Mouse (Mus musculus) macrophage (primary cell): Measurements from ENCODE around the gene Tbx6. TPM values are rescaled to one million over a fixed set of nuclear protein-coding genes. Genes with fewer than 3 reads are reported as not detected.
"Not testable (repeated sequence)": the region's sequence is repeated elsewhere in the genome, so short reads cannot be mapped to it uniquely, and the experiment has no call there.

Experiments used
- H3K27ac ChIP-seq: fragments of 350-480 bp; formaldehyde crosslinking; 2 replicates; pipeline ENCODE4 v1.9.0; 2021
- H3K36me3 ChIP-seq: fragments of 350-480 bp; formaldehyde crosslinking; 2 replicates; pipeline ENCODE4 v1.9.0; 2021; ENCODE audit errors: inconsistent target
- H3K4me3 ChIP-seq: fragments of 350-480 bp; formaldehyde crosslinking; 2 replicates; pipeline ENCODE4 v1.9.0; 2021; ENCODE audit errors: inconsistent target
- H3K79me2 ChIP-seq: fragments of 350-480 bp; formaldehyde crosslinking; 2 replicates; pipeline ENCODE4 v1.9.0; 2021; ENCODE audit errors: inconsistent target
- WGBS: methylation state at CpG from one replicate; pipeline ENCODE4 v1.1.7; 2026; ENCODE audit warnings: inconsistent platforms; ENCODE audit not compliant: missing documents; 5-methylcytosine and 5-hydroxymethylcytosine counted together
- polyA plus RNA-seq: library from polyadenylated mRNA; stranded (reverse); fragments of 250-400 nt; gene quantifications from 3 replicates; pipeline ENCODE4 v1.2.4, GENCODE M21; 2018; ENCODE audit warnings: inconsistent platforms

Tbx6 gene
- polyA plus RNA-seq, 1 experiment from 2014 or later, result 0.19 TPM

DNA sequence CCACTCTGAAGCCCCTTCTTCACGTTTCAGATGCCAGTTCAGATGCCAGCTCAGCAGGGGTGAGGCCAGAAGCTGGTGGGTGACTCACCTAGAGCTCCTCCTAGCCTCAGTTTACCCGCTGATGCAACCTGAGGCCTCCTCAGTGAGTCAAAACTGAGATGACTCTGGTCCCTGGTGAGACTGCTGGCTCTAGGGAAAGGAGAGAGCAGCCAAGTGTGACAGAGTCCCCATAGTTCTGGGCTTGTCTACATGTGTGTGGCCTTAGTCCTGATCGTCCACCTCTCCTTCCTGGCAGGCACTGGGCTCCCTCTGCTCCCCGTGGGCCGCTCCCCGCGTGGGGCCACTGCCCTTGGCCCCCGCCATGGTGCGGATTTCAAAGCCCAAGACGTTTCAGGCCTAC, 3.8 kb upstream of the Tbx6 start:
- peak overlapping the region; percentile 43 for H3K27ac ChIP-seq
- H3K36me3 ChIP-seq, result 0 out of 2 replicates have a peak, but pooled peaks cover 10% of the 10 kb centered on the region
- H3K4me3 ChIP-seq, result peak overlapping the region; percentile 56
- WGBS, result 59% methylated on average over 10 of the region's 10 CpGs
- H3K79me2 ChIP-seq, result peaks cover 10% of the 10 kb centered on the region; the same call in 1 of the 2 replicates

DNA sequence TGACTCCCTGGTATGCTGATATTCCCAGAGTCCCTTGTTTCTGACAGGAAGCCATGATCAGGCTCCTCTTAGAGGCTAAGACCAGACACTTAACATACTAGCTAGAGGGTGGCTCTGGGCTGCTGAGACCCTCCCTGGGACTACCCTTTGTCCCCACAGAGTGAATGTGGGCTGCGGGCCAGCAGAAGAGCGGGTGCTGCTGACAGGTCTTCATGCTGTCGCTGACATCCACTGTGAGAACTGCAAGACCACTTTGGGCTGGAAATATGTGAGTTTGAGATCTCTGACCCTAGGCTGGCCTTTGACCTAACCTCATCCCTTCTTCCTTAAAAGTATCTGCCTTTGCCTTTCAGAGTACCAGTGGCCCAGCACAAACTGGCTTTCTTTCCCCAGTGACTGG, 3.1 kb upstream of the Tbx6 start:
- peaks cover 10% of the 10 kb centered on the region; the same call in 1 of the 2 replicates for H3K79me2 ChIP-seq
- 0 out of 2 replicates have a peak, but pooled peaks cover 10% of the 10 kb centered on the region for H3K36me3 ChIP-seq
- no peak overlapping the region for H3K27ac ChIP-seq
- WGBS, result 97% methylated on average over 3 of the region's 3 CpGs
- no peak overlapping the region for H3K4me3 ChIP-seq

DNA sequence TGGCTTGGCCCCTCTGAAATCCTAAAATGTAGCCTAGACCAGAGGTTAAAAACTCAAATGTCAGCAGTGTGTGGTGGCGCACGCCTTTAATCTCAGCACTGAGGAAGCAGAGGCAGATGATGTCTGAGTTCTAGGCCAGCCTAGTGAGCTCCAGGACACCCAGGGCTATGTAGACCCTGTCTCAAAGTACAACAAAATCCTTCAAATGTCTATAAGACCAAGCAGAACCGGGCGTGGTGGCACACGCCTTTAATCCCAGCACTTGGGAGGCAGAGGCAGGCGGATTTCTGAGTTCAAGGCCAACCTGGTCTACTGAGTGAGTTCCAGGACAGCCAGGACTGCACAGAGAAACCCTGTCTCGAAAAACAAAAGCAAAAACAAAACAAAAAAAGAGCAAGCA, 2.2 kb upstream of the Tbx6 start:
- not testable (repeated sequence) for H3K79me2 ChIP-seq, H3K27ac ChIP-seq, H3K36me3 ChIP-seq, H3K4me3 ChIP-seq
- 95% methylated on average over 7 of the region's 7 CpGs for WGBS

DNA sequence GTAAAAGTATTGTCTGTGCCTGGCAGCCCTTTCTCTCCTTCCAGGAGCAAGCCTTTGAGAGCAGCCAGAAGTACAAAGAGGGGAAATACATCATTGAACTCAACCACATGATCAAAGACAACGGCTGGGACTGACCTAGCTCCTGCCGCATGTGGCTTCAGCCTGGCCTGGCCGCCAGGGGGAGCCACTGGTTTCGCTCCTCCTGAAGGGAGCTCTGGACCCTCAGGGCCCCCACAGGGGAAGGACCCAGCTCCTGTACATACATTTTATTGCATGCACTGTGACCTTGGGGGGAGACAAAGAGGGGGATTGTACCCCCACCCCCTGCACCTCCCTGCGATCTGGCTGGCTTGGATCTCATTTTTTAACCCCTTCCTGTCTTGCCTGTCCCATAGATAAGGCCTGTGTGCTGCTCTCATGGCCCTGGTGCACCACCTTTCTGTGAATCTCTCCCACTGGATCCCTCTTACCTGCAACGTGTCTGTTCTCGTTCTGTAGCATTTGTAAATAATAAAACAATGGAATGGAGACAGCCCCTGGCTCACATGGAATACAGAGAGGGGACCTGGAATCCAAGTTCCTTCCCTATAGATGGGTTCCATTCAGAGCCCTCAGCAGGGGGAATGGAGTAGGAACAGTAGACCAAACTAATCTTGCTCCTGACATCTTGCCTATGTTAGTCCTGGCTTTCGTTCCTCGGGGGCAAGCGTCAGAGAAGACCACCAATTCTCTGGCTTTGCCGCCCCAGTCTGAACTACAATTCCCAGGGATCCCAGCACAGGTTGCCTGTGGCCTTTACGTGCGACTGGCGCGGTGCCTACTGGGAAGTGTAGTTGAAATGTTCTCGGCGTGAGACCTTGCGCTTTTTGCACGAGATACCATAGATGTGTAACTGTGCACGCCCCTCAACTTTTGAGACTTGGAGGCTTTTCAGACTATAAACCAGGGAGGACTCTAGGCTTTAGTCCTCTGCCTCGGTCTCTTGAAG, 1.0 kb upstream of the Tbx6 start:
- H3K27ac ChIP-seq, result peak overlapping the region; percentile 1; the same call in 1 of the 2 replicates

DNA sequence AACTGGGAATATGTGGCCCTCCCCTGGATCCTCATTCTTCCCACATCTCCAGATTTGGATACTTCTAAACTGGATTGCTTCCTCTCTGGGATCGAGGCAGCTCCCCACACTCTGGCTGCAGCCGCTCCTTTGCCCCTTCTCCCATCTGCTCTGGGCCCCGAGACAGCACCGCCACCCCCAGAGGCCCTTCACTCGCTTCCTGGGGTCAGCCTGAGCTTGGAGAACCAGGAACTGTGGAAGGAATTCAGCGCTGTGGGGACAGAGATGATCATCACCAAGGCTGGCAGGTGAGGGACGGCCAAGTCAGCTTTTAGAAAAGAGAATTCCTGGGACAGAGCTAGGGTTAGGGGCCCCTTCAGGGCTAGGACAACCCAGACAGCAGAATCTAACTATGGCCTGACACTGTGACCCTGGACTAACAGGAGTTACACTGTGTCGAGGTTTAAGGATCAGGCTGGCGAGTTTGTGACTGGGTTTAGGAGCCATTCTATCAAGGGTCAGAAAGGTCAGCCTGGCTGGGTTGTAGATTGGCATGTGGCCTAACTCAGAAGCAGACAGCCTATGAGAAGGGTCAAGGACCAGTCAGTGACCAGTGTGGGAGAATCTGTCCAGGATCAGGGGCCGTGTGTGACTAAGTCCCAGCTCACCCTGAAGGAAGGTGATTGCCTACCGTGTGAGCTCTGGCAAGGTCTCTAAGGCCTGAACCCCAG, 533 bp downstream of the Tbx6 start:
- Histone ChIP-seq H3K4me3 (no peak overlapping the region), H3K27ac (no peak overlapping the region), H3K79me2 (peaks cover 10% of the 10 kb centered on the region; the same call in 1 of the 2 replicates), H3K36me3 (peaks cover 35% of the 10 kb centered on the region)
- 88% methylated on average over 11 of the region's 11 CpGs for WGBS

More for the DNA sequence above, 1.0 kb upstream of the Tbx6 start:
- WGBS, result 6% methylated on average over 21 of the region's 21 CpGs
- peaks cover 20% of the 10 kb centered on the region for H3K36me3 ChIP-seq
- peaks cover 10% of the 10 kb centered on the region; the same call in 1 of the 2 replicates for H3K79me2 ChIP-seq
- H3K4me3 ChIP-seq, result no peak overlapping the region

DNA sequence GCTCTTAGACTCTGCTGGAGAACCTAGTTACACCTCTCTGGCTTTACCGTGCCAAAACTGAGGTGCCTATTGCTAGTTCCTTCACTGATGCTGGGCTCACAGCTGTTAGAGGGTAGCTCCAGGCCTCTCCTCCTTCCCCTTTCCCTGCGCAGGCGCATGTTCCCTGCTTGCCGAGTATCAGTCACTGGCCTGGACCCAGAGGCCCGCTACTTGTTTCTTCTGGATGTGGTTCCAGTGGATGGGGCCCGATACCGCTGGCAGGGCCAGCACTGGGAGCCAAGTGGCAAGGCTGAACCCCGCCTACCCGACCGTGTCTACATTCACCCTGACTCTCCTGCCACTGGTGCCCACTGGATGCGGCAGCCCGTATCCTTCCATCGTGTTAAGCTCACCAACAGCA, 1.4 kb downstream of the Tbx6 start:
- 84% methylated on average over 12 of the region's 13 CpGs for WGBS
- no peak overlapping the region for H3K27ac ChIP-seq
- peaks cover 44% of the 10 kb centered on the region for H3K36me3 ChIP-seq
- no peak overlapping the region for H3K4me3 ChIP-seq
- peaks cover 2% of the 10 kb centered on the region; the same call in 1 of the 2 replicates for H3K79me2 ChIP-seq

DNA sequence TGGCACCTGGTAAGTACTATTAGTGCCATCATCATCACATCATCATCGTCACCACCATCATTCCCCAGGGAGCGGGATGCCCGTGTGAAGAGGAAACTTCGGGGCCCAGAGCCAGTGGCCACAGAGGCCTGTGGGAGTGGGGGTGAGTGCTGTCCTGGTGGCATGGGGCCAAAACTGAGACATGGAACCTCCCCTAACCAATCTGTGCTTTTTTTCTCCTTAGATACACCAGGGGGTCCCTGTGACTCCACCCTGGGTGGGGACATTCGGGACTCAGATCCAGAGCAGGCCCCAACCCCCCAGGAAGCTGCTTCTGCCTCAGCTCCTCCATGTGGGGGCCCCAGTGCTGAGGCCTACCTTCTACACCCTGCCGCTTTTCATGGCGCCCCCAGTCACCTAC, 3.2 kb downstream of the Tbx6 start:
- WGBS, result 81% methylated on average over 6 of the region's 7 CpGs
- Histone ChIP-seq H3K36me3 (peaks cover 52% of the 10 kb centered on the region), H3K27ac (no peak overlapping the region), H3K4me3 (no peak overlapping the region), H3K79me2 (peaks cover 13% of the 10 kb centered on the region)

DNA sequence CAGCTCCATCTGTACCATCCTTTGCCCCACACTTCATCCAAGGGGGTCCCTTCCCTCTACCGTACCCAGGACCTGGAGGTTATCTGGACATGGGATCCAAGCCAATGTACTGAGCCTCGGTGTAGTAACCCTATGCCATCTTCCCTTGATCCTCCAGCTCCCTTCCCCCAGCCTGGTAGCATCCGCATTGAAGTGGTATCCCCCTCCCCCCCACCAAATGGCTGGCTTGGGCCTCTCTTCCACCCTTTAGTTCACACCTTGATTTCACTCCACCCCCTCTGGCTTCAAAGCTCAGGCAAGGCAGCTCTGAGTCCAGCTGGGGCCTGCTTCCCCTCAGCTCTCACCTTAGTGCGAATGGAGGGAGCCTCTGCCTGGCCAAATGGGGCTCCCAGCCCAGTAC, 3.8 kb downstream of the Tbx6 start:
- peaks cover 19% of the 10 kb centered on the region for H3K79me2 ChIP-seq
- WGBS, result 95% methylated on average over 4 of the region's 4 CpGs
- H3K36me3 ChIP-seq, result peaks cover 58% of the 10 kb centered on the region
- H3K4me3 ChIP-seq, result no peak overlapping the region
- no peak overlapping the region for H3K27ac ChIP-seq

DNA sequence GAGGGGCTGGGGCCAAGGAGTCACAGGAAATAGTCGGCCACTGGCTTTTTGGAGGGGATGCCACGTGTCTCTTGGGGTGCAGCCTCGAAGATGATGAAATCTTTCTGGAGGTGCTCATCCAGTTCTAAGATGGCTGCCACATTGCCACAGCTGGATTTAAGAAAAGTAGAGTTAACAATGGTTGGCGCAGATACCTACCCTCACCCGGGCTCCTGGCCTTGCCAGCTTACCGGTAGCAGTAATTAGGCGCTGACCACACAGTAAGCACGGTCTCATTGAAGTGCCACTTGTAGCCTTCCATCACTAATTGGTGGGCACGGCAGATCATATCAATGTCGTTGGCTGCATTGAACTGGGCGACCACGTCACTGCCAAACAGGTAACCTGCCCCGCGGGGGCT, 4.9 kb downstream of the Tbx6 start:
- WGBS, result 85% methylated on average over 14 of the region's 14 CpGs
- peaks cover 29% of the 10 kb centered on the region for H3K79me2 ChIP-seq
- H3K36me3 ChIP-seq, result peaks cover 61% of the 10 kb centered on the region
- H3K27ac ChIP-seq, result no peak overlapping the region
- no peak overlapping the region for H3K4me3 ChIP-seq

DNA sequence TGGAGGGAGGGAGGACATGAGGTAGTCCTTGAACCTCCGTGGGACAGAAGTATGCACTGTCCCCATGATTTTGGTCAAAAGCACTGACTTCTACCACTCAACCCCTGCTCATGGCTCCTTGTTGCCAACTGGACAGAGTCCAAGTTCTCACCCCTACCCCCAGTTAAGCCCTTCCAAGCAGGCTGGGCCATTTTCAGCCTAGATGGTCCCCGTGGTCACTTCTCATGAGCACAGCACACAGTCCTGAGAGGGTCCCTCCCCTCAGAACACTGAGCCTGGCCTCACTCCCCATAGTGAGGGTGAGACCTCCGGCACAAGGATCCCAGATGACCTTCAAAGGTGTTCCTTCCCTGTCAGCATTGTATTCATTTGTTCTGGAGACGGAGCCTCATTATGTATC, 7.9 kb downstream of the Tbx6 start:
- Histone ChIP-seq H3K79me2 (peaks cover 37% of the 10 kb centered on the region), H3K4me3 (no peak overlapping the region), H3K27ac (no peak overlapping the region), H3K36me3 (peaks cover 61% of the 10 kb centered on the region)
- 94% methylated on average over 2 of the region's 4 CpGs for WGBS

DNA sequence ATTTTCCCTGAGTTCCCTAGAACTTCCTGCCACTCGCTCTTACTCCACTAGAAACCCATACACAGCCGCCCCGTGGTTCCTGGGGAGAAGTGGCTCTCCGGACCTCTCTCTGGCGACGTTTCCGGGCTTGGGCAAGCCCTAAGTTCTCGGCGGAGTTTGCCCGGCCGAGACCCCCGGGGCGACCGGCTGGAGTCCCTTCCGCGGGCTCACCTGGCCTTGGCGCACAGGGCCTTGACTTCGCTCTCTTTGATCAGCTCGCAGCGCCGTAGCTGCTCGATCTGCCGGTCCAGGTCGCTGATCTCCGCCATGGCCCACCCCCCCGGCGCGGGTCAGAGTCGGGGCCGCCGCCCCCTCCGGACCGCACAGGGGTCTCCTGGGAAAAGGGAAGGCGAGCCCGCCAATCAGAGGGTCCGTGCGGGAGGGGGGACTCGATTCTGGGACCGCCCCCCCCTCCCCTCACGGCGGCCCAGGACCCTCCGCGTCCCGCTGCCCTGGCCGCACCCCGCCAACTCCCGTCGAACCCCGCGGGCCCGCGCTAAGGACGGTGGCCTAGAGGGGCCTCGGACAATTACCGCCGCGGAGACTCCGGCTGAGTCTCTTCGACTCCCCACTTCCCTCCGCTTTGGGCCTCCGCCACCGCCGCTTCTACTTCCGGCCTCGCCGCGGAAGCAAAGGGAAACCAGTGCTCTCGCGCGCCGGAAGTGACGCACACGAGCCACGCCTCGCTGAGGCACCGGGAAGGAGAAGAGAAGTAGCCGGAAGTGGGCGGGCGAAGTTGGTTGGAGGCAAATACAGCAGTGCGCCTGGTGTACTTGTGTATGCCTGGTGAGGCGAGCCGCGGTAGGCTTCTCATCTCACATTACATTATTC, 10.8 kb downstream of the Tbx6 start, which contains the start of gene Ppp4c:
Gene Ppp4c, minus strand, starts transcription at position 646 of the 870 bp plus-strand sequence.
- Histone ChIP-seq H3K27ac (peak within 1 kb of the TSS; percentile 61), H3K4me3 (peak within 1 kb of the TSS; percentile 62), H3K36me3 (peaks cover 56% of the 10 kb centered on the region), H3K79me2 (peaks cover 55% of the 10 kb centered on the region)
- 2% methylated on average over 54 of the region's 83 CpGs for whole genome bisulfite sequencing

DNA sequence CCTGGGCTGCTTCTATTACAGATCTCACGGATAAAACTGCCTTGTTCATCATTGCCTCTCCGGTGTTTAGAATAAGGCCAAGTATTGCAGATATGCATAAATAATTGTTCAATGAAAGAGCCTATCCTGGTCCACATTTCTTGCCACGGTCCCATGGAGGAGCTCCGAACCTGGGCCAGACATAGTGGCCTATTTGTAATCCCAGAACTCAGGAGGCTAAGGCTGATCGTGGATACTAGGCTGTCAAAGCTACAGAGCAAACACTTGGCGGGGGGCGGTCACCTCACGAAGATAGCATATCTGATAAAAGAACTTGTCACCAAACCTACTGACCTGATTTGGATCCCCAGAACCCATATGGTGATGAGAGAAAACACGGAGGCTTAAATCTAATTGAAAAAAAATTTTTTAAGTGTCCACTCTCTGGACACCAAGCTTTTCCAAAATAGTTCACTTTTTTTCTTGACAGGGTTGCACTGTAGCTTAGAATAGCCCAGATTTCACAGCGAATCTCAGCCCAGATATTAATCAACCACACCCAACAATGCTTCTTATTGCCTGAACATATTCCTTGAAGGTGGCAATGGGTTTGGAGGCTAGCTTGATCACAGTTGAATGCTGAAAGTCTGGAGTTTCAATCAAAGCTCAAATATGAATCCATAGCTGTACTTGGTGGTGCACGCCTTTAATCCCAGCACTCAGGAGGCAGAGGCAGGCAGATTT, 11.6 kb downstream of the Tbx6 start:
- Histone ChIP-seq H3K79me2 (peaks cover 63% of the 10 kb centered on the region), H3K36me3 (peaks cover 51% of the 10 kb centered on the region), H3K27ac (peak overlapping the region; percentile 61), H3K4me3 (peak overlapping the region; percentile 62)
- 41% methylated on average over 11 of the region's 11 CpGs for WGBS

DNA sequence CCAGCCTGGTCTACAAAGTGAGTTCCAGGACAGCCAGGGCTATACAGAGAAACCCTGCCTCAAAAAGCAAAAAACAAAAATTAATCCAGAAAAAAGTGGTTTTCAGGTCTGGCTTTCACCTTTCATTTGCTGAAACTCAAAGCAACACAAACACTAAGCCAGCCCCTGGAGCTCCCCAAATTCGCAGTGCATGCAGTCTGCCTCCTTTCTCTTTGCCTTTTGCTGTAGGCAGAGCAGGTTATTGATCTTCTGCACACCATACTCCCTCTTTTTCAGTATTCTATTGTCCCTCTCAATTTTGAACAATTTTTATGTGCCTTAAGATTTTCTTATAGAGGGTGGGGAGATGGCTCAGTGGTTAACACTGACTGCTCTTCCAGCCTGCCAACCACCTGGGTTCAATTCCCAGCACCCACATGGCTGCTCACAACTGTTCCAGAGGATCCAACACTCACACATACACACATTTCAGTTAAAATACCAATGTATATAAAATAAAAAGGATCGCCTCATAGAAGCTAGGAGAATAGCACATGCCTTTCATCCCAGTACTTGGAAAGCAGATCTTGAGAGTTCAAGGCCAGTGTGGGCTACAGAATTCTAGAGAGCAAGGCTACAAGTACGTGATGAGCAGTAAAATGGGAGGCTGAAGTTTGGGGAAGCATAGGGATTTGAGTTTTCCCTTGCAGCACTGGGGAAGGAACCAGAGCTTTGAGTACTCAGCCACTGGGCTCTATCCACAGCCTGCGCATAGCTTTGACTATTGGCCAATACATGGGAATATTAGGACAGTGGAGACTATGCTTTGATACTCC, 12.4 kb downstream of the Tbx6 start:
- 95% methylated on average over 4 of the region's 4 CpGs for WGBS
- H3K79me2 ChIP-seq, result peaks cover 66% of the 10 kb centered on the region
- peaks cover 43% of the 10 kb centered on the region for H3K36me3 ChIP-seq
- peak overlapping the region; percentile 61; the same call in 1 of the 2 replicates for H3K27ac ChIP-seq
- no peak overlapping the region for H3K4me3 ChIP-seq
